Mouse (Mus musculus) forebrain, embryonic 11.5 days (tissue): ENCODE results near the gene Prss33. TPM values are rescaled to one million over a fixed set of nuclear protein-coding genes. Genes with fewer than 3 reads are reported as not detected.
A peak's percentile ranks its signal among the peaks of the same experiment; 100 is the strongest.

Source experiments
- ATAC-seq: fragments of 200-750 bp; cut with Nextera tagmentation; replicated peaks from 2 replicates; pipeline ENCODE4 v1.8.0; 2017; ENCODE audit warnings: moderate TSS enrichment; ENCODE audit not compliant: low FRiP score
- DNase-seq: peaks from one replicate; pipeline ENCODE4 v3.0.0-alpha.2; 2017; ENCODE audit warnings: low spot score
- H3K27ac ChIP-seq: fragments of 300-500 bp; sonication (generic); 2 replicates; pipeline ENCODE4 v1.5.1; 2014; ENCODE audit warnings: low read depth, low read length
- H3K27me3 ChIP-seq: fragments of 300-500 bp; sonication (generic); 2 replicates; pipeline ENCODE4 v1.6.1; 2014; ENCODE audit warnings: mild to moderate bottlenecking, low read length, mixed read lengths; ENCODE audit not compliant: control insufficient read depth, insufficient read depth
- H3K36me3 ChIP-seq: fragments of 300-500 bp; sonication (generic); 2 replicates; pipeline ENCODE4 v1.6.1; 2014; ENCODE audit warnings: mild to moderate bottlenecking, low read length, moderate library complexity, mixed read lengths; ENCODE audit not compliant: control insufficient read depth, insufficient read depth
- H3K4me1 ChIP-seq: fragments of 300-500 bp; sonication (generic); replicated peaks from 2 replicates; pipeline ENCODE4 v1.6.1; 2014; ENCODE audit warnings: low read length, mixed read lengths; ENCODE audit not compliant: control insufficient read depth, insufficient read depth
- H3K4me2 ChIP-seq: fragments of 300-500 bp; sonication (generic); 2 replicates; pipeline ENCODE4 v1.6.1; 2014; ENCODE audit warnings: low read depth, mild to moderate bottlenecking, low read length, moderate library complexity, mixed read lengths; ENCODE audit not compliant: severe bottlenecking
- H3K4me3 ChIP-seq: fragments of 300-500 bp; sonication (generic); 2 replicates; pipeline ENCODE4 v1.5.1; 2014; ENCODE audit warnings: low read depth, low read length
- H3K9ac ChIP-seq: fragments of 300-500 bp; sonication (generic); 2 replicates; pipeline ENCODE4 v1.6.1; 2014; ENCODE audit warnings: low read length
- H3K9me3 ChIP-seq: fragments of 300-500 bp; sonication (generic); 2 replicates; pipeline ENCODE4 v1.6.1; 2016; ENCODE audit warnings: low read length, mixed read lengths; ENCODE audit not compliant: control insufficient read depth
- WGBS: fragments of 180-500 bp; shearing (Covaris S2); extraction: QIAGEN DNeasy Blood & Tissue Kit; methylation state at CpG from one replicate; pipeline ENCODE4 v1.1.7; 2014; 5-methylcytosine and 5-hydroxymethylcytosine counted together
- microRNA-seq: library from miRNA; unstranded; fragments of <30 nt; microRNA quantifications from one replicate; pipeline ENCODE4, GENCODE M21; 2016; ENCODE audit not compliant: insufficient number of aligned reads
- polyA plus RNA-seq: library from polyadenylated mRNA; unstranded; fragments of >200 nt; fragmentation: Nextera tagmentation; extraction: Ambion mirVana; gene quantifications from 2 replicates; pipeline ENCODE4 v1.2.1, GENCODE M21; 2014

The Prss33 gene
- polyA plus RNA-seq, 1 experiment from 2014 or later, result not detected

DNA sequence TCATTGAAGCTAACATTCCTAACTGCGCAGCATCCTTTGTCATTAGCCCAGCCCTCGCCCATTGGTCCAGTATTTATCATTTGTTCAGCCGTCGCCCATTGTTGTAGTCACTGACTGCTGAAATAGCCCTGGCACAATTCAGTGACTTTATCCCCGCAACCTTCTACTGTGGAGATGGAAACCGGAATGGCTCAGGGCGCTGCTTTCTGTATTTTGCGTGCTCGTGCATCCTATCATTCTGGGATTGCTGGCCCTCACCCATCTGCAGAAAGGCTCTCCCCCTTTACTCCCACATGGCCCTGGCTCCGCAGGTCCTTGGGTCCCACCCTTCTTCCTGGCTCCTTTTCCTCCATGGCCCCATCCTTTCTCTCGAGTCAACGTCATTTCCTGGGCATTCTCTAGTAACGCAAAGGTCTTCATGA lies 49.3 kb downstream of the Prss33 start:
- Histone ChIP-seq H3K4me2 (peak overlapping the region; percentile 58), H3K27ac (no peak overlapping the region), H3K4me1 (peaks cover 6% of the 10 kb centered on the region; the same call in 1 of the 2 replicates), H3K36me3 (no peaks in the 10 kb centered on the region), H3K4me3 (peak overlapping the region; percentile 40), H3K9me3 (no peaks in the 10 kb centered on the region), H3K9ac (peak overlapping the region; percentile 29; the same call in 1 of the 2 replicates), H3K27me3 (no peaks in the 10 kb centered on the region)
- 0 out of 2 replicates have a peak, but pooled peaks have one; percentile 40 for ATAC-seq
- WGBS, result 14% methylated on average over 13 of the region's 13 CpGs
- no peak for DNase-seq

DNA sequence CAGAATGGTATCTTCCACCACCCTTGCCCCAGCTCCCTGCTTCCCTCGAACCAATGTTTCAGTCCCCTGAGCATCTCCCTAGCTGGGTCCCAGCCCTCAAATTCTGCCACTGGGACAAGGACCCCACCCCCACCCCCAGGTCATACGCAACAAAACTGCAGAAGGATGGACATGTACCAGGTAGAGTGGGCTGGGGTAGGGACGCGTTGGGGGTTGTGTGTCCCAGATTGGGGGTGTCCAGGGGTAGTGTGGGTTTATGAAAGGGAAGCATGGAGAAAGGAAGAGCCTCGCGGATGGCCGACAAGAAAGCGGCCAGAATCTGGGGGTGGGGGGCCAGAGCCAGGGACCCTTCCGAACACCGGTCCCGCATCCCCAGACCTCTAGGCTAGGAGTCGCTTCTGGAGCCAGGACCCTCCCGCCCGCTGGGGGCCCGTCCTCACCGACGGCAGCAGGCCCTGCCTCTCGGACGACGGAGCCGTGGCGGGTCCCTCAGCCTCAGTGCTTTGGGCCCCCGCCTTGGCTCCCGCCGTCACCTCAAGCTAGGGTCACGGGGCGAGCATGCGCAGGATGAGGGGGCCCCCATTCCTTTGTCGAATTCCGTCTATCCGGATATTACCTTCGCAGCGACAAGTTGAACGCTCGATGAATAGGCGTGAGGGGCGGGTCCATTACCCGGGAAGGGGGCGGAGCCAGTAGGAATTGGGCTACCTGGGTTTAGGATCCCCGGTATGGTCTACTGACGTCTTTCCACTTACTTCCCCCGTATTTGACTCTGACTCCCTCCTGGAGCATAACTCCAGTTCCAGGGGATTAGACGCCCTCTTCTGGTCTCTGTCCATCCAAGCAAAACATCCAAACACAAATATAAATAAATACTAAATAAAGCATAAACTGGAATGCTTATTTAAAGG lies 50.0 kb downstream of the Prss33 start, which contains the start of gene Flywch2:
TSS of gene Flywch2 (minus strand) at position 521 of the 911 bp plus-strand sequence.
- WGBS, result 2% methylated on average over 43 of the region's 43 CpGs

DNA sequence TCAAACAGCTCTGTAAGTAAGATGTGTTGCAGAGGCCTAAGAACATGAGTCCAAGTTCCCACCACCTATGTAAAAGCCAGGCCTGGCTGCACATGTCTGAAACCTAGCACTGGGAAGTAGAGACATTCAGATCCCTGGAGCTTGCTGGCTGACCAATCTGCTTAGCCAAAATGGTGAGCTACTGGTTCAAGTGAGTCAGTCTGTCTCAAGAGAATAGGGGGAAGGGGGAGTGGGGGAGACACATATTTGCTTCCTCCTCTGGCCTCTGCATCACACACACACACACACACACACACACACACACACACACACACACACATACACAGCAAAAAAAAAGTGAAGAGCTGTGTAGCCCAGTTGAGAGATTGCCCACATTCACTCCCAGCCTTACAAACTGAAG lies 52.5 kb downstream of the Prss33 start:
- Histone ChIP-seq H3K27me3 (no peaks in the 10 kb centered on the region), H3K27ac (no peak overlapping the region), H3K4me1 (0 out of 2 replicates have a peak, but pooled peaks cover 2% of the 10 kb centered on the region), H3K4me3 (no peak overlapping the region), H3K36me3 (no peaks in the 10 kb centered on the region), H3K4me2 (no peak overlapping the region), H3K9me3 (no peaks in the 10 kb centered on the region), H3K9ac (no peak overlapping the region)
- ATAC-seq, result no peak
- no peak for DNase-seq

More for the DNA sequence above, 50.0 kb downstream of the Prss33 start, which contains the start of gene Flywch2:
- Histone ChIP-seq H3K36me3 (no peaks in the 10 kb centered on the region), H3K27ac (0 out of 2 replicates have a peak within 1 kb of the TSS, but pooled peaks have one; percentile 12), H3K27me3 (no peaks in the 10 kb centered on the region), H3K4me3 (peak within 1 kb of the TSS; percentile 40), H3K4me2 (peak within 1 kb of the TSS; percentile 58), H3K4me1 (peaks cover 6% of the 10 kb centered on the region; the same call in 1 of the 2 replicates), H3K9me3 (no peaks in the 10 kb centered on the region), H3K9ac (peak within 1 kb of the TSS; percentile 51)
- DNase-seq (peak; percentile 83), ATAC-seq (peak; percentile 73)

Small RNA genes within 50 kb of the gene (microRNA-seq; reads per million reads assigned to microRNA genes)
- gene Mir5125, result not detected

Other genes with a start within 250 kb of the Prss33 start
- 19.2 and 20.5 TPM in 2 replicates for gene Zfp13, start 236.6 kb downstream of the Prss33 start, polyA plus RNA-seq
- gene Zscan10, start 235.2 kb downstream of the Prss33 start, polyA plus RNA-seq, result 0.16 and 0.27 TPM in 2 replicates
- 0.41 and 1.0 TPM in 2 replicates for gene Mmp25, start 190.8 kb downstream of the Prss33 start, polyA plus RNA-seq
- 0.35 and 0.53 TPM in 2 replicates for gene Bicdl2, start 175.6 kb downstream of the Prss33 start, polyA plus RNA-seq
- gene Hcfc1r1, start 162.5 kb downstream of the Prss33 start, polyA plus RNA-seq, result 38.3 and 40.3 TPM in 2 replicates
- 54.0 and 56.6 TPM in 2 replicates for gene Thoc6, start 162.2 kb downstream of the Prss33 start, polyA plus RNA-seq
- 2.5 and 2.7 TPM in 2 replicates for gene Tnfrsf12a, start 158.6 kb downstream of the Prss33 start, polyA plus RNA-seq
- 8.7 and 9.7 TPM in 2 replicates for gene Cldn6, start 156.8 kb downstream of the Prss33 start, polyA plus RNA-seq
- 4.8 and 6.6 TPM in 2 replicates for gene Cldn9, start 152.0 kb downstream of the Prss33 start, polyA plus RNA-seq
- gene 1520401A03Rik, start 113.3 kb downstream of the Prss33 start, polyA plus RNA-seq, result not detected in 2 replicates
- 61.3 and 62.9 TPM in 2 replicates for gene Pkmyt1, start 109.7 kb downstream of the Prss33 start, polyA plus RNA-seq
- gene Paqr4, start 95.2 kb downstream of the Prss33 start, polyA plus RNA-seq, result 26.5 and 28.8 TPM in 2 replicates
- gene Kremen2, start 90.2 kb downstream of the Prss33 start, polyA plus RNA-seq, result 2.2 and 2.6 TPM in 2 replicates
- 167 and 174 TPM in 2 replicates for gene Flywch1, start 64.5 kb downstream of the Prss33 start, polyA plus RNA-seq
- 22.0 and 28.7 TPM in 2 replicates for gene Flywch2, start 50.0 kb downstream of the Prss33 start, polyA plus RNA-seq
- gene Srrm2, start 45.5 kb downstream of the Prss33 start, polyA plus RNA-seq, result 541 and 559 TPM in 2 replicates
- 1,038 and 1,041 TPM in 2 replicates for gene Elob, start 6.9 kb downstream of the Prss33 start, polyA plus RNA-seq
- gene Prss32, start 7.8 kb upstream of the Prss33 start, polyA plus RNA-seq, result not detected in 2 replicates
- gene Prss41, start 8.1 kb upstream of the Prss33 start, polyA plus RNA-seq, result 2.1 and 2.6 TPM in 2 replicates
- not detected in 2 replicates for gene Prss21, start 32.0 kb upstream of the Prss33 start, polyA plus RNA-seq
- gene Dcpp1, start 44.8 kb upstream of the Prss33 start, polyA plus RNA-seq, result not detected in 2 replicates
- gene Dcpp2, start 44.8 kb upstream of the Prss33 start, polyA plus RNA-seq, result not detected in 2 replicates
- not detected in 2 replicates for gene Dcpp3, start 81.4 kb upstream of the Prss33 start, polyA plus RNA-seq
- gene Sbp, start 105.6 kb upstream of the Prss33 start, polyA plus RNA-seq, result not detected in 2 replicates
- not detected in 2 replicates for gene Sbpl, start 119.2 kb upstream of the Prss33 start, polyA plus RNA-seq
- not detected in 2 replicates for gene Prss30, start 144.5 kb upstream of the Prss33 start, polyA plus RNA-seq
- gene Prss22, start 162.0 kb upstream of the Prss33 start, polyA plus RNA-seq, result not detected in 2 replicates
- gene Prss27, start 202.1 kb upstream of the Prss33 start, polyA plus RNA-seq, result 0.15 TPM in 1 of 2 replicates, not detected in the other
- 82.8 and 85.0 TPM in 2 replicates for gene Kctd5, start 237.4 kb upstream of the Prss33 start, polyA plus RNA-seq